Mouse (Mus musculus): ENCODE measurements around the gene Hdac8. TPM values are rescaled to one million over a fixed set of nuclear protein-coding genes. Genes with fewer than 3 reads are reported as not detected.

Hdac8 gene
- total RNA-seq, 4 experiments from 2014 or later: 17.7 to 24.6 (median 19.8) TPM

Small RNA genes lying within 50 kb of the gene (microRNA-seq; reads per million reads assigned to microRNA genes)
- 0 reads per million in 2 experiments for gene Gm26318

Other genes with a start within 250 kb of the Hdac8 start
- gene Phka1, start 138.9 kb upstream of the Hdac8 start, total RNA-seq (2022): 10 to 100 TPM; 22.4 to 27.3 (median 24.1) TPM
- gene Gm3880, start 181.6 kb upstream of the Hdac8 start, total RNA-seq (2022): not detected
- not detected for gene Gm9112, start 202.3 kb upstream of the Hdac8 start, total RNA-seq (2022)
- not detected for gene Dmrtc1b, start 202.5 kb upstream of the Hdac8 start, total RNA-seq (2022)

All from layer of hippocampus, adult 8-10 months (tissue).